Mouse (Mus musculus) liver, embryonic 16.5 days (tissue): ENCODE results near the gene Xirp1. TPM values are rescaled to one million over a fixed set of nuclear protein-coding genes. Genes with fewer than 3 reads are reported as not detected.

Experiments used
- ATAC-seq: fragments of 200-750 bp; cut with Nextera tagmentation; 2 replicates; pipeline ENCODE4 v1.8.0; 2017; ENCODE audit warnings: low read depth, mild to moderate bottlenecking, moderate number of reproducible peaks, moderate library complexity
- H3K27ac ChIP-seq: fragments of 300-500 bp; sonication (generic); 2 replicates; pipeline ENCODE4 v1.5.1; 2014; ENCODE audit warnings: mild to moderate bottlenecking, low read length
- H3K27me3 ChIP-seq: fragments of 300-500 bp; sonication (generic); 2 replicates; pipeline ENCODE4 v1.6.1; 2014; ENCODE audit warnings: low read depth, low read length, mixed read lengths; ENCODE audit not compliant: control insufficient read depth, insufficient read depth
- H3K36me3 ChIP-seq: fragments of 300-500 bp; sonication (generic); 2 replicates; pipeline ENCODE4 v1.6.1; 2014; ENCODE audit warnings: mild to moderate bottlenecking; ENCODE audit not compliant: control insufficient read depth, insufficient read depth
- H3K4me1 ChIP-seq: fragments of 300-500 bp; sonication (generic); 2 replicates; pipeline ENCODE4 v1.6.1; 2014; ENCODE audit warnings: low read depth, low read length, mixed read lengths; ENCODE audit not compliant: control insufficient read depth
- H3K4me2 ChIP-seq: fragments of 300-500 bp; sonication (generic); 2 replicates; pipeline ENCODE4 v1.6.1; 2014; ENCODE audit warnings: low read depth, low read length, mixed read lengths
- H3K4me3 ChIP-seq: fragments of 300-500 bp; sonication (generic); 2 replicates; pipeline ENCODE4 v1.5.1; 2014; ENCODE audit warnings: low read depth, mild to moderate bottlenecking, low read length
- H3K9ac ChIP-seq: fragments of 300-500 bp; sonication (generic); 2 replicates; pipeline ENCODE4 v1.6.1; 2014; ENCODE audit warnings: low read depth, low read length
- H3K9me3 ChIP-seq: fragments of 300-500 bp; sonication (generic); replicated peaks from 2 replicates; pipeline ENCODE4 v1.6.1; 2016; ENCODE audit warnings: low read length; ENCODE audit not compliant: control insufficient read depth
- WGBS: fragments of 180-500 bp; shearing (Covaris S2); extraction: QIAGEN DNeasy Blood & Tissue Kit; methylation state at CpG from one replicate; pipeline ENCODE4 v1.1.7; 2014; ENCODE audit not compliant: insufficient replicate concordance; 5-methylcytosine and 5-hydroxymethylcytosine counted together
- polyA plus RNA-seq: library from polyadenylated mRNA; unstranded; fragments of >200 nt; fragmentation: Nextera tagmentation; extraction: Ambion mirVana; gene quantifications from 2 replicates; pipeline ENCODE4 v1.2.1, GENCODE M21; 2015

The Xirp1 gene
- polyA plus RNA-seq, 1 experiment from 2014 or later = 0.26 TPM

GRCm38 (mm10) chr9:120054545-120055277 lies 31.3 kb upstream of the Xirp1 start:
- peak overlapping the region; percentile 64 for H3K27ac ChIP-seq
- no peak overlapping the region for H3K9ac ChIP-seq
- no peaks in the 10 kb centered on the region for H3K27me3 ChIP-seq
- 22% methylated on average over 8 of the region's 8 CpGs for WGBS
- H3K4me1 ChIP-seq = peaks cover 4% of the 10 kb centered on the region; the same call in 1 of the 2 replicates
- H3K4me2 ChIP-seq = no peak overlapping the region
- no peak overlapping the region for H3K4me3 ChIP-seq
- no peaks in the 10 kb centered on the region for H3K9me3 ChIP-seq
- no peaks in the 10 kb centered on the region for H3K36me3 ChIP-seq
- ATAC-seq = peak; percentile 60

- no peak overlapping the region for H3K4me3 ChIP-seq
- no peak overlapping the region for H3K4me2 ChIP-seq
- WGBS = 22% methylated on average over 3 of the region's 3 CpGs
- no peaks in the 10 kb centered on the region for H3K27me3 ChIP-seq
- H3K9ac ChIP-seq = no peak overlapping the region
- H3K4me1 ChIP-seq = no peaks in the 10 kb centered on the region
- H3K27ac ChIP-seq = no peak overlapping the region
- H3K36me3 ChIP-seq = no peaks in the 10 kb centered on the region
- ATAC-seq = no peak
- no peaks in the 10 kb centered on the region for H3K9me3 ChIP-seq
Measured at GRCm38 (mm10) chr9:120049407-120049806, 26.0 kb upstream of the Xirp1 start.

GRCm38 (mm10) chr9:120048495-120048894 lies 25.1 kb upstream of the Xirp1 start:
- Histone ChIP-seq H3K9me3 (no peaks in the 10 kb centered on the region), H3K9ac (no peak overlapping the region), H3K36me3 (no peaks in the 10 kb centered on the region), H3K4me2 (no peak overlapping the region), H3K27me3 (no peaks in the 10 kb centered on the region), H3K4me1 (no peaks in the 10 kb centered on the region), H3K27ac (no peak overlapping the region), H3K4me3 (no peak overlapping the region)
- no peak for ATAC-seq
- 63% methylated on average over 6 of the region's 6 CpGs for WGBS

GRCm38 (mm10) chr9:120043115-120043514 lies 19.7 kb upstream of the Xirp1 start:
- Histone ChIP-seq H3K9me3 (no peaks in the 10 kb centered on the region), H3K4me3 (no peak overlapping the region), H3K4me2 (no peak overlapping the region), H3K27ac (no peak overlapping the region), H3K36me3 (no peaks in the 10 kb centered on the region), H3K9ac (no peak overlapping the region), H3K27me3 (no peaks in the 10 kb centered on the region), H3K4me1 (peaks cover under 1% of the 10 kb centered on the region; the same call in 1 of the 2 replicates)
- ATAC-seq = peak; percentile 16; the same call in 1 of the 2 replicates
- WGBS = 38% methylated on average over 7 of the region's 7 CpGs

- ATAC-seq = no peak
Measured at GRCm38 (mm10) chr9:120037414-120037813, 14.0 kb upstream of the Xirp1 start.

GRCm38 (mm10) chr9:120034375-120034774 lies 11.0 kb upstream of the Xirp1 start:
- no peak overlapping the region for H3K27ac ChIP-seq
- no peaks in the 10 kb centered on the region for H3K36me3 ChIP-seq
- H3K27me3 ChIP-seq = no peaks in the 10 kb centered on the region
- H3K4me2 ChIP-seq = no peak overlapping the region
- no peaks in the 10 kb centered on the region for H3K9me3 ChIP-seq
- 73% methylated on average over 8 of the region's 8 CpGs for WGBS
- no peak overlapping the region for H3K9ac ChIP-seq
- ATAC-seq = peak; percentile 30; the same call in 1 of the 2 replicates
- H3K4me3 ChIP-seq = no peak overlapping the region
- H3K4me1 ChIP-seq = peaks cover 3% of the 10 kb centered on the region; the same call in 1 of the 2 replicates

More at GRCm38 (mm10) chr9:120037414-120037813, 14.0 kb upstream of the Xirp1 start:
- no peaks in the 10 kb centered on the region for H3K36me3 ChIP-seq
- WGBS = 55% methylated on average over 7 of the region's 7 CpGs
- no peak overlapping the region for H3K4me3 ChIP-seq
- no peaks in the 10 kb centered on the region for H3K27me3 ChIP-seq
- H3K9ac ChIP-seq = no peak overlapping the region
- no peak overlapping the region for H3K4me2 ChIP-seq
- H3K27ac ChIP-seq = no peak overlapping the region
- peaks cover 3% of the 10 kb centered on the region; the same call in 1 of the 2 replicates for H3K4me1 ChIP-seq
- H3K9me3 ChIP-seq = no peaks in the 10 kb centered on the region

GRCm38 (mm10) chr9:120032710-120033109 lies 9.3 kb upstream of the Xirp1 start:
- Histone ChIP-seq H3K4me1 (no peaks in the 10 kb centered on the region; the same call in 1 of the 2 replicates), H3K4me2 (no peak overlapping the region), H3K9ac (no peak overlapping the region), H3K27ac (no peak overlapping the region), H3K36me3 (no peaks in the 10 kb centered on the region), H3K9me3 (no peaks in the 10 kb centered on the region), H3K4me3 (no peak overlapping the region), H3K27me3 (no peaks in the 10 kb centered on the region)
- ATAC-seq = peak; percentile 40; the same call in 1 of the 2 replicates
- 56% methylated on average over 6 of the region's 6 CpGs for WGBS

- WGBS = 32% methylated on average over 10 of the region's 10 CpGs
Measured at GRCm38 (mm10) chr9:120030421-120030820, 7.0 kb upstream of the Xirp1 start.

GRCm38 (mm10) chr9:120029880-120030279 lies 6.5 kb upstream of the Xirp1 start:
- no peak for ATAC-seq
- H3K9ac ChIP-seq = no peak overlapping the region

More at GRCm38 (mm10) chr9:120030421-120030820, 7.0 kb upstream of the Xirp1 start:
- Histone ChIP-seq H3K9ac (no peak overlapping the region), H3K9me3 (no peaks in the 10 kb centered on the region), H3K36me3 (no peaks in the 10 kb centered on the region), H3K4me2 (no peak overlapping the region), H3K27ac (no peak overlapping the region), H3K4me1 (peaks cover 5% of the 10 kb centered on the region), H3K4me3 (no peak overlapping the region), H3K27me3 (no peaks in the 10 kb centered on the region)
- no peak for ATAC-seq

More at GRCm38 (mm10) chr9:120029880-120030279, 6.5 kb upstream of the Xirp1 start:
- Histone ChIP-seq H3K4me2 (no peak overlapping the region), H3K27me3 (no peaks in the 10 kb centered on the region), H3K27ac (no peak overlapping the region), H3K9me3 (no peaks in the 10 kb centered on the region), H3K36me3 (no peaks in the 10 kb centered on the region), H3K4me3 (no peak overlapping the region), H3K4me1 (peaks cover 5% of the 10 kb centered on the region)
- 50% methylated on average over 6 of the region's 6 CpGs for WGBS
